Mouse (Mus musculus) heart, adult 11 months (tissue): ENCODE data around the gene Elobl.
"Not testable (repeated sequence)": the region's sequence is repeated elsewhere in the genome, so short reads cannot be mapped to it uniquely, and the experiment has no call there.

Experiments
- DNase-seq: peaks from one replicate; pipeline ENCODE4 v3.0.0; 2022

The Elobl gene

DNA sequence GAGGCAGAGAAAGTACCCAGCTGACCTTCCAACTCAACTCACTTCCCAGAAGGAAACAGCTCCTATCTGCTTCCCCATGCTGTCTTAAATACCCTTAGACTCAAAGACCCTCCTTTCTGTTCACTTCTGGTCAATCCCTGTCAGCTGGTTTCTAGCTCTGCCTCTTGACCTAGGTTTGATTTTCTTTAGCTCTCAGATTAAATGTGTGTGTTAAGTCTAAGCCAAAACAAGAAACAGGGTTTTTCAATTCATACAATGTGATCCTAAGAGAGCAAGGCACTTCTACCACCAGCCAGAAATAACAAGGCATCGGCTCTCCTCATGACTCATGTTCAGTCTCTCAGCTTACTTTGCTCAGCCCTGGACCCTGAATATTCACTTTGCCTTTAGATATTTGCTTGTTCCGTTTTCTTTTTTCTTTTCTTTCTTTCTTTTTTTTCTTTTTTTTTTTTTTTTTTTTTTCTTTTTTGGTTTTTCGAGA, at the start of gene Elobl:
Gene Elobl (minus strand): TSS at position 51 of the 481 bp plus-strand sequence.
- DNase-seq, result no peak

GRCm38 (mm10) chr11:89012241-89012640, 45.5 kb upstream of the Elobl start:
- DNase-seq, result no peak

DNA sequence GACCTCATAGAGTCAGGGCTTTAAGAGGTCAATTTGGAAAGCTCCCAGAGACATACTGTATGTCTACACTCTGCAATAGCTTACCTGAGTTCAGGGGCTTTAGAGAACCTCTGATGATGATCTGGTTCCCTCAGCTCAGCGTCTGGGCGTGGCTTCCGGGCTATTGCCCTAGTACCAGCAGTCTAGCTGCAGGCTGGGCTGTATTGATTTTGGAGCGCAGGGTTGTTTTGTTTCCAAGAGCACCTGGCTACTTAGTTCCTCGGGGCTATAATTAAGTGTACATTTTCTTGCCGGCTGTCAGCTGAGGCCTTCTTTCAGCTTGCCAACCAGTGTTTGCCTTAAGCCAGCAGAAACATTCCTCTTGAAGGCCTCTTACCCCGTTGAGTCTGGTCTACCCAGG, 42.8 kb upstream of the Elobl start:
- DNase-seq, result no peak

GRCm38 (mm10) chr11:89009066-89009465, 42.3 kb upstream of the Elobl start:
- DNase-seq, result no peak

DNA sequence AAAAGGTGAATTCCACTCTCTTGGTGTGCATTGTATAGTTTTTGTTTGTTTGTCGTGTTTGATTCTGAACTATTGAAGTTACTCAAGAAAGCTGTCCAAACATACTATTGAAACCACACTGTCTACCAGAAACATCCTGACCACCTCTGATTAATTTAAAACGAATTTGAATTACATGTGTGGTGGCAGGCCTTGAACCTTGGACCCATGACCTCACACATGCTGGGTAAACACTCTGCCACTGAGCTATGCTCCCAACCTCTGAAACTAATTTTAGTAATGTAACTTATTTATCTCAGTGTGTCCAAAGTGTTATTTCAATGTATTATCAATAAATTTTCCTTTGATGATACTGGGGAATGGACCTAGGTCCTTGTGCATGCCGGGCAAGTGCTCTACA, 40.9 kb upstream of the Elobl start:
- DNase-seq, result no peak

GRCm38 (mm10) chr11:89006404-89006803, 39.7 kb upstream of the Elobl start:
- DNase-seq, result no peak

DNA sequence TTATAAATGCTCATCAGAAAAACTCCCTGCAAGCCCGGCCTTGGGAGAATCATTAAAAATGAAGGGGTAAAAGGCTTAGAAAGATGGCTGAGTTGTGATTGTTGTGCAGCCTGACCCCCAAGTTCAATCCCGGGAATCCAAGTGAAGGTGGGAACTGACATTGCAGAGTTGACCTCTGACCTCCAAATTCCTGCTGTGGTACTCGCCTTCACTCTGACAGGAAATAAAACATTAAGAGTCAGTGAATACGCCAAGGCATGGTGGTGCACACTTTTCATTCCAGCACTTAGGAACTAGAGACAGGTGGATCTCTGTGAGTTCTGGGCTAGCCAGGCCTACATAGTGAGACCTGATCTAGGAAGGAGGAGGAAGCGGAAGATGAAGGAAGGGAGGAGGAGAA, 38.7 kb upstream of the Elobl start:
- no peak for DNase-seq

DNA sequence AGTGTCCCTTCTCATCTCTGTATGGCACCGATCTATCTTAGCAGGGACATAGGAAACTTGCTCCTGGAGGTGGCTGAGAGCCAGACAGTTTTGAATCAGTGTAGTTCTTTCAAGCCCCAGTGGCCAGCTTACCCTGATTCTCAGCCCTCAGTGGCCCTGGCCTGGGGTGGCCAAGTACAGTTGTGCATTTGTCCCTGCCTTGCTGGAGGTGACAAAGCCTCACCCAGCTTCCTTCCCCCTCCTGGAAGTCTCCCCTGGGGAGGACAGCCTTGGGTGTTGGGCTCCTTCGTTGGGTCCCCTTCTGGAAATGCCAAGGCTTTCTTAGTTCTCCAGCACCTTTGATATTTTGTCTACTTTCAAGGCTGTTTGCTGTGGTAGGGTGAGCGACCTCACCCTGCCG, 37.0 kb upstream of the Elobl start:
- DNase-seq, result no peak

GRCm38 (mm10) chr11:89003078-89003477, 36.3 kb upstream of the Elobl start:
- peak; percentile 94 for DNase-seq

DNA sequence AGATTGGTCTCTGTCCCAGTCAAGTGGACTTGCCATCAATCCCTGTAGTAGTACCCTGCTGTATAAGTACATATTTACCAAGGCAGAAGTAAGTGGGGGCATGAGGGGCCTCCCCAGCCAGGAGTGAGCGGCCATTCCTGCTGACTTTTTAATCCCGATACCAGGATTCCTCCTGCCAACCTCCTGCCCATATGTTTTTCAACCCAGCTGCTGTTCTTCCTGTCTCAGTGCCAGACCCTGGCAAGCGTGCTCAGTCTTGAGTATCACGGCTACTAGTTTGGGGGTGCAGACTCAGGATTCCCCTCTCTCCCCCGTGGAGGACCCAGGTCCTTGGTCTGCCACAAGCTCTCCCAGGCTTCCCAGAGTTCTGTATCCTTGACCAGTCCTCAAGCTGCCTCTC, 35.9 kb upstream of the Elobl start:
- peak; percentile 94 for DNase-seq

GRCm38 (mm10) chr11:89002068-89002467, 35.3 kb upstream of the Elobl start:
- DNase-seq, result no peak

DNA sequence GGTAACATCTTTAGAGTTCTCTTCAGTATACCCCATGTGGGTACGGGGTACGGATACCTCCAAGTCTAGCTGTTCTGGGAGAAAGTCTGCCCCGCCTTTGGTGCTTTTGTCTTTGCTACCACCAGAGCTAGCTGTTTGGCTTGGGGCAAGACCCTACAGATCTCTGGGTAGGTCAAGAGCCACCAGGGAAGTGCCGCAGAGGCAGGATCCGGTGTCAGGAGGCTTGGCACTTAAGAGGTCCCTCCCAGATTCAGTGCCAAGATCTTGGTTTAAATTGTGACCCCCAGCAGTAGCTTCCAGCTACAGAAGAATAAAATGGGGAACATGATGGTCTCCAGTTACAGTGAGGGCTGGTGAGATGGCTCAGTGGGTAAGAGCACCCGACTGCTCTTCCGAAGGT, 34.8 kb upstream of the Elobl start:
- no peak for DNase-seq

DNA sequence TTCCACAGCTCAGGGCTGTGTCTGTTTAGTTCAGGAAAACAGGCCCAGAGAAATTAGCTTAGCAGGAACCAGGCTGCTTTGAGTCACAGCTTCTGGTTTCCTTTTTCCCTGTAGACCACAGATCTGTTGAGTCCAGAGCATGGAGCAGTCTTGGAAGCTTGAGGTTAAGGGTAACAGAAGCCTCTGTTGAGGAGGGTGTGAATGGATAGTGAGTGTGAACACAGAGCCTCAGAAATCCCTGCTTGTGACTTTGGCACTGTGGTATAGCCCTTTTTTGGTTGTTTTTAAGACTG, 33.7 kb upstream of the Elobl start:
- peak; percentile 91 for DNase-seq

DNA sequence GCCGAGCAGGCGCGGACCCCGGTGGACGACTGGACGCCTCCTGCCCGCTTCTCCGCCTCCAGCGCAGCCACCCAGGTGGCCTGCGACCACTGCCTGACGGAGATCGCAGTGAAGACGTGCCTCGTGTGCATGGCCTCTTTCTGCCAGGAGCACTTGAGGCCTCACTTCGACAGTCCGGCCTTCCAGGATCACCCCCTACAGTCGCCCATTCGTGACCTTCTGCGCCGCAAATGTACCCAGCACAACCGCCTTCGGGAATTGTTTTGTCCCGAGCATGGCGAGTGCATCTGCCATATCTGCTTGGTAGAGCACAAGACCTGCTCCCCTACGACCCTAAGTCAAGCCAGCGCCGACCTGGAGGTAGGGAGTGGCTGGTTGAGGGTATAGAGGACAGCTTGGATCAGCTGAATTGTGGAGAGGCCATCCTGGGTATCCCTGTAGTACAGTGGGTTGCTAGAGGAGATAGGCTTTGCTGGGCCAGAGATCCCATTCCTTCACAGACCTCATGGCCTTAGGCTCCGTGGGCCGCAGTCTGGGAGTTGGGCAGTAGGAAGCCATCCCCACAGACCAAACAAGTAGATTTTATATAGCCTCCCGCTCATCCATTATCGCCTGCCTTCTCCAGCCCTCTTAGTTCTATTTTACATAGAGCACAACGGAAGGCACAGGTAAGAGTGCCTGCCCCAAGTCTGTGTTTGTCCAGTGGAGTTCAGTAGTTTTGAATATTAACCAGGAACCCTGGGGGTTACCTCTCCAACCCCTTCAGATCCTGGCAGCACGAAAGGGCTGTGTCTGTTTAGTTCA, 33.2 kb upstream of the Elobl start:
- no peak for DNase-seq

DNA sequence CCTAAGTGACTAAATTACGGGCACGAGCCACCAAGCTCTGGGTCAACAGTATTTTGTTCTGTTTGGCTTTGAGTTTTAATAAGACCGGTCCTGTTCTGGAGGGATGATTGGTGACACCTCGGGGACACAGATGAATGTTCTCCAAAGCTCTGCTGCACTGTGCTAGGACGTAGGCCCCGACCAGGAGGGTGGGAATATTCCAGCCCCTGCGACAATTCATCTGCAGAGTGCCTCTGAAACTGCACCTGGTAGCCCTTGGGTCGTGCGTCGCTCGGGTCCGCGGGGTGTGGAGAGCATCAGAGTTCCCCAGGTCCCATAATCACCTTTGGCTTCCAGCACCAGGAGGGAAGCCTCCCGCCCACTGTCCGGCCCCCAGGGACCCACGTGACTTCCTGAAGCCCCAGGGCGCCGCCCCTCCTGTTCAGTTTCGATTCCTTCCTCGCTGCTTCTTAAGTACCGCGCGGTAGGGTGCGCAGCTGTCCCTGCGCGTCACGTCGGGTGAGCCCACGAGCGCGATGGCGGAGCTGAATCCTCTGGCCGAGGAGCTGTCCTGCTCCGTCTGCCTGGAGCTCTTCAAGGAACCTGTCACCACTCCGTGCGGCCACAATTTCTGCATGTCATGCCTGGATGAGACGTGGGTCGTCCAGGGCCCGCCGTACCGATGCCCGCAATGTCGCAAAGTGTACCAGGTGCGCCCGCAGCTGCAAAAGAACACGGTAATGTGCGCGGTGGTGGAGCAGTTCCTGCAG, 32.4 kb upstream of the Elobl start, which contains the start of gene Trim25:
Gene Trim25 (plus strand): TSS at position 403 of the 749 bp plus-strand sequence.
- peak; percentile 100 for DNase-seq

- no peak for DNase-seq
These were observed 31.7 kb upstream of the Elobl start for GRCm38 (mm10) chr11:88998406-88998805.

- DNase-seq, result not testable (repeated sequence)
These were observed 30.6 kb upstream of the Elobl start for GRCm38 (mm10) chr11:88997343-88997742.

GRCm38 (mm10) chr11:88996427-88996826, 29.7 kb upstream of the Elobl start:
- DNase-seq, result peak; percentile 98

- no peak for DNase-seq
These were observed 28.9 kb upstream of the Elobl start for GRCm38 (mm10) chr11:88995616-88996015.

DNA sequence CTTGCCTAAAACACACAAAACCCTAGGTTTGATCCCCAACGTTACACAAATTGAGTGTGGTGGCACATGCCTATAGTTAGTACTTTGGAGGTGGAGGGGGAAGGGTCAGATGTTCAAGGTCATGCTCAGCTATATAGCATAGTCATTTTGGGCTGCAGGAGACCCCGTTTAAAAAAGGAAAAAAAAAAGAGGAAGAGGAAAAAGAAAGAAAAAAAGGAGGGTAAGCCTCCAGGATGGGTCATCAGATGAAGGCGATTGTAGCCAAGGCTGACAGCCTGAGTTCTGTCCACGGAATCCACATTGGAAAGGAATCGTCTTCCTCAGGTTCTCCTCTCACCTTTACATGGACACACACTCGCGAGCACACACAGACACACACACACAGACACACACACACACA, 27.8 kb upstream of the Elobl start:
- DNase-seq, result no peak

DNA sequence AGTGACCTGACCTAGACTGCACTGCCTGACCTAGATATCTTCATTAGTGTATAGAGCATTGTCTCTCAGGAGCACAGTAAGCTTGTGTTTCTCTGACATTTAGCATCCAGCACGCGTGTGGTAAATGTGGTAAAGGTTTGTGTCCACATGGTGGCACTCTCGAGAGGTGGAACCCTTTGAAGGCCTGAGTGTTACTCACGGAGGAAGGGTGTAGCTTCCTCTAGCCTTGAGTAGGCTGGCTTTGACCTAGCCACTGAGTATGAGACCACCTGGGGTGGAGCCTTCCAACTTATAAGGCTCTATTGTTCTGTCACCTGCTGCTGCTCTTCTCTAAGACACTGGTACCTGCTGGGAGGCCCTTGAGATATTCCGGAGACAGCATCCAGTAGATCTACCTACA, 26.9 kb upstream of the Elobl start:
- DNase-seq, result peak; percentile 97

DNA sequence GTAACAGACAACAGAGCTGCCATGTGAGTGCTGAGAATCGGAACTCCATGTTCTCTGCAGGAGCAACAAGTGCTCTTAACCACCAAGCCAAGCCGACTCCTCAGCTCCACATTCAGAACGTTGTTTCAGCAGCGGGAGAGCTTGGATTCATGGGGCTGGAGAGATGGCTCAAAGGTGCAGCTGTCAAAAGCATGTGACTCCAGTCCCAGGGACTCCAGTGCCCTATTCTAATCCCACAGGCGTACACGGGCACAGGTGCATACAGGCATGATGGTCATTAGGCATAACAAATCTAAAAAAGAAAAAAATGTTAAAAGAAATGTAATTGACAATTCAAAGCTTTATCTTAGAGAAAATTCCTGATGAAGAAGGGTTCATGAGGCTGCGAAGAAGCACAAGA, 26.5 kb upstream of the Elobl start:
- no peak for DNase-seq

GRCm38 (mm10) chr11:88989530-88989929, 22.8 kb upstream of the Elobl start:
- no peak for DNase-seq

GRCm38 (mm10) chr11:88988956-88989355, 22.2 kb upstream of the Elobl start:
- DNase-seq, result no peak
